Mouse (Mus musculus): ENCODE data around the gene D430019H16Rik.

D430019H16Rik gene

GRCm38 (mm10) chr12:105453670-105454257, at the start of gene D430019H16Rik:
Gene D430019H16Rik, plus strand, starts transcription at chr12:105453856.
- DNase-seq, result peak; percentile 93

GRCm38 (mm10) chr12:105406008-105406407, 47.6 kb upstream of the D430019H16Rik start:
- DNase-seq, result no peak

- DNase-seq, result no peak
Measured at GRCm38 (mm10) chr12:105413909-105414308, 39.7 kb upstream of the D430019H16Rik start.

- DNase-seq, result no peak
Measured at GRCm38 (mm10) chr12:105420476-105420875, 33.2 kb upstream of the D430019H16Rik start.

GRCm38 (mm10) chr12:105426541-105426940, 27.1 kb upstream of the D430019H16Rik start:
- DNase-seq, result no peak

- DNase-seq, result peak; percentile 90
Measured at GRCm38 (mm10) chr12:105427039-105427757, 26.5 kb upstream of the D430019H16Rik start.

GRCm38 (mm10) chr12:105431872-105432271, 21.8 kb upstream of the D430019H16Rik start:
- peak; percentile 25 for DNase-seq

GRCm38 (mm10) chr12:105432807-105433206, 20.8 kb upstream of the D430019H16Rik start:
- no peak for DNase-seq

- peak; percentile 47 for DNase-seq
Measured at GRCm38 (mm10) chr12:105438259-105438658, 15.4 kb upstream of the D430019H16Rik start.

- DNase-seq, result no peak
Measured at GRCm38 (mm10) chr12:105439976-105440375, 13.7 kb upstream of the D430019H16Rik start.

- DNase-seq, result no peak
Measured at GRCm38 (mm10) chr12:105443569-105443968, 10.1 kb upstream of the D430019H16Rik start.

GRCm38 (mm10) chr12:105445767-105446166, 7.9 kb upstream of the D430019H16Rik start:
- DNase-seq, result no peak

- DNase-seq, result no peak
Measured at GRCm38 (mm10) chr12:105449239-105449638, 4.4 kb upstream of the D430019H16Rik start.

- no peak for DNase-seq
Measured at GRCm38 (mm10) chr12:105454258-105455062, 804 bp downstream of the D430019H16Rik start.

GRCm38 (mm10) chr12:105455063-105455559, 1.5 kb downstream of the D430019H16Rik start:
- no peak for DNase-seq

- DNase-seq, result no peak
Measured at GRCm38 (mm10) chr12:105458791-105459190, 5.1 kb downstream of the D430019H16Rik start.

GRCm38 (mm10) chr12:105461066-105461465, 7.4 kb downstream of the D430019H16Rik start:
- DNase-seq, result no peak

GRCm38 (mm10) chr12:105469026-105469425, 15.4 kb downstream of the D430019H16Rik start:
- no peak for DNase-seq

- DNase-seq, result no peak
Measured at GRCm38 (mm10) chr12:105475230-105475911, 21.7 kb downstream of the D430019H16Rik start.

- peak; percentile 67 for DNase-seq
Measured at GRCm38 (mm10) chr12:105476453-105476852, 22.8 kb downstream of the D430019H16Rik start.

GRCm38 (mm10) chr12:105476993-105477392, 23.3 kb downstream of the D430019H16Rik start:
- DNase-seq, result no peak

GRCm38 (mm10) chr12:105483503-105483902, 29.8 kb downstream of the D430019H16Rik start:
- DNase-seq, result peak; percentile 62

- no peak for DNase-seq
Measured at GRCm38 (mm10) chr12:105490227-105490626, 36.6 kb downstream of the D430019H16Rik start.
